Mouse (Mus musculus) T-helper 1 cell (primary cell): Measurements from ENCODE around the gene Rpl18.

Source experiments
- in situ Hi-C: fragments of 300-600 bp; cut with MboI, MseI; formaldehyde crosslinking; loops from one replicate; pipeline ENCODE4 v1.15.1; 2025; ENCODE audit warnings: high pct_unique_total_duplicates

The Rpl18 gene

GRCm38 (mm10) chr7:45700301-45701015 is 14.8 kb upstream of the Rpl18 start:
- in situ Hi-C loops, result loop anchor here (10.0 kb wide), 1 partner anchor 806 kb away; the partner anchor contains the start of genes Fuz and Med25

- in situ Hi-C loops, result loop anchor here (10.0 kb wide), 1 partner anchor 806 kb away; the partner anchor contains the start of genes Fuz and Med25
Measured at GRCm38 (mm10) chr7:45701072-45701471, 14.2 kb upstream of the Rpl18 start.

GRCm38 (mm10) chr7:45701607-45702006 is 13.7 kb upstream of the Rpl18 start:
- in situ Hi-C loops, result loop anchor here (10.0 kb wide), 1 partner anchor 807 kb away; the partner anchor contains the start of genes Fuz and Med25

GRCm38 (mm10) chr7:45702316-45702715 is 12.9 kb upstream of the Rpl18 start:
- in situ Hi-C loops, result loop anchor here (10.0 kb wide), 1 partner anchor 808 kb away; the partner anchor contains the start of genes Fuz and Med25

- in situ Hi-C loops, result loop anchor here (10.0 kb wide), 1 partner anchor 808 kb away; the partner anchor contains the start of genes Fuz and Med25
Measured at GRCm38 (mm10) chr7:45702809-45703520, 12.3 kb upstream of the Rpl18 start.

GRCm38 (mm10) chr7:45703521-45704033 is 11.7 kb upstream of the Rpl18 start:
- in situ Hi-C loops, result loop anchor here (10.0 kb wide), 1 partner anchor 809 kb away; the partner anchor contains the start of genes Fuz and Med25

GRCm38 (mm10) chr7:45704046-45704559 is 11.2 kb upstream of the Rpl18 start:
- in situ Hi-C loops, result loop anchor here (10.0 kb wide), 1 partner anchor 809 kb away; the partner anchor contains the start of genes Fuz and Med25

GRCm38 (mm10) chr7:45704730-45705442 is 10.4 kb upstream of the Rpl18 start, which contains the start of gene Dbp:
Dbp (plus strand) TSS chr7:45705088.
- in situ Hi-C loops, result loop anchor here (10.0 kb wide), 1 partner anchor 810 kb away; the partner anchor contains the start of genes Fuz and Med25

- in situ Hi-C loops, result loop anchor here (10.0 kb wide), 1 partner anchor 811 kb away; the partner anchor contains the start of genes Fuz and Med25
Measured at GRCm38 (mm10) chr7:45705443-45705864, 9.8 kb upstream of the Rpl18 start.

- in situ Hi-C loops, result loop anchor here (10.0 kb wide), 1 partner anchor 811 kb away; the partner anchor contains the start of genes Fuz and Med25
Measured at GRCm38 (mm10) chr7:45705873-45706281, 9.4 kb upstream of the Rpl18 start.

- in situ Hi-C loops, result loop anchor here (10.0 kb wide), 1 partner anchor 812 kb away; the partner anchor contains the start of genes Fuz and Med25
Measured at GRCm38 (mm10) chr7:45706721-45707241, 8.5 kb upstream of the Rpl18 start.

- in situ Hi-C loops, result loop anchor here (10.0 kb wide), 1 partner anchor 813 kb away; the partner anchor contains the start of genes Fuz and Med25
Measured at GRCm38 (mm10) chr7:45707375-45707967, 7.8 kb upstream of the Rpl18 start.

GRCm38 (mm10) chr7:45708221-45708761 is 7.0 kb upstream of the Rpl18 start:
- in situ Hi-C loops, result loop anchor here (10.0 kb wide), 1 partner anchor 813 kb away; the partner anchor contains the start of genes Fuz and Med25

GRCm38 (mm10) chr7:45709036-45709435 is 6.2 kb upstream of the Rpl18 start:
- in situ Hi-C loops, result loop anchor here (10.0 kb wide), 1 partner anchor 814 kb away; the partner anchor contains the start of genes Fuz and Med25

- in situ Hi-C loops, result loop anchor here (10.0 kb wide), 1 partner anchor 815 kb away; the partner anchor contains the start of genes Fuz and Med25
Measured at GRCm38 (mm10) chr7:45709677-45710355, 5.4 kb upstream of the Rpl18 start.

GRCm38 (mm10) chr7:45710477-45711191 is 4.6 kb upstream of the Rpl18 start:
- in situ Hi-C loops, result no loop called here

- in situ Hi-C loops, result no loop called here
Measured at GRCm38 (mm10) chr7:45711316-45712021, 3.8 kb upstream of the Rpl18 start.
